Mouse (Mus musculus): ENCODE results near the gene Ggt1. TPM values are rescaled to one million over a fixed set of nuclear protein-coding genes. Genes with fewer than 3 reads are reported as not detected.

Gene Ggt1
- 12.2 TPM for polyA plus RNA-seq (2017; shearing (Covaris generic))

GRCm38 (mm10) chr10:75561071-75561654, at the start of gene Ggt1:
Ggt1 (plus strand) TSS chr10:75561604.

DNA sequence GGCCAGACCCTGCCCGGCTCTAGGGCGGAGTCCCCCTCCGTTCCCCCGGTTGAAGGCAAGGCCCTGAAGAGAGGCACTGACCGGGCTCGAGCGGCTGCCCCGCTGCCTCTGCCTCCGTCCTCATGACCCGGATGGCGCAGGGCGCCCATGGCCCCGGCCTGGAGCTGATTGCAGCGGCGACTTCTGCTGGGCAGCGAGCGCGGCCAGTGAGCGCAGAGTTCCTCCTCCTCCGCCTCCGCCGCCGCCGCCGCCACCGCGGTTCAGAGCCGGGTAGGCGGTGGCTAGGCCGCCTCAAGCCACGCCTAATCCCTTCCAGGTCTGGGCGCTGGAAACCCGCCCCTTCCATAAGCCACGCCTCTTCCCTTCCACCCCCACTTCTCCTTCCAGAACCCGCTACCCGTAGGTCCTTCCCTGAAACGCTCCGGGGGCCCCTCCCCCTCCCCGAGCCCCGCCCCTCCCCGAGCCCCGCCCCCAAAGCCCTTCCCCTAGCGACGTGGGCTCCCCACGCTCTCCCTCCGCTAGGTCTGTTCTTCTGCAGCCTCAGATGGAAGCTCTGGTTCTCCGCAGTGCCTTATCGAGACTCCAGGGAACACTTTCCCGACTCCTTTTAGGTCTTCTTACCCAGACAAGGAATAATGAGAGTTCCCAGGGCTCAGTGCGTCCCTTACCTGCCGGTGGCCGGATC, 44.2 kb upstream of the Ggt1 start, which contains the start of gene Snrpd3:
Gene Snrpd3, plus strand, starts transcription at position 479 of the 685 bp plus-strand sequence.

GRCm38 (mm10) chr10:75517758-75518143, 43.7 kb upstream of the Ggt1 start, which contains the start of gene Gucd1:
Gucd1 (minus strand) TSS chr10:75517972.

GRCm38 (mm10) chr10:75559676-75560548, 1.5 kb upstream of the Ggt1 start, which contains the start of gene Lrrc75b:
Lrrc75b (minus strand) TSS chr10:75560330.

GRCm38 (mm10) chr10:75589129-75589528, 27.7 kb downstream of the Ggt1 start, which contains the start of gene Ggt5:
Ggt5 (plus strand) TSS chr10:75589340.

Other genes with a start within 250 kb of the Ggt1 start
- 18.2 TPM for gene Adora2a, start 244.7 kb upstream of the Ggt1 start, polyA plus RNA-seq (2017; shearing (Covaris generic))
- 0.14 TPM for gene Upb1, start 160.5 kb upstream of the Ggt1 start, polyA plus RNA-seq (2017; shearing (Covaris generic))
- 175 TPM for gene Snrpd3, start 44.1 kb upstream of the Ggt1 start, polyA plus RNA-seq (2017; shearing (Covaris generic))
- gene Gucd1, start 43.6 kb upstream of the Ggt1 start, polyA plus RNA-seq (2017; shearing (Covaris generic)) = 21.6 TPM
- gene Lrrc75b, start 1.3 kb upstream of the Ggt1 start, polyA plus RNA-seq (2017; shearing (Covaris generic)) = 3.1 TPM
- 45.3 TPM for gene Ggt5, start 27.7 kb downstream of the Ggt1 start, polyA plus RNA-seq (2017; shearing (Covaris generic))
- 0.93 TPM for gene Susd2, start 82.4 kb downstream of the Ggt1 start, polyA plus RNA-seq (2017; shearing (Covaris generic))
- 50.0 TPM for gene Cabin1, start 202.7 kb downstream of the Ggt1 start, polyA plus RNA-seq (2017; shearing (Covaris generic))
- 32.2 TPM for gene Ddt, start 211.8 kb downstream of the Ggt1 start, polyA plus RNA-seq (2017; shearing (Covaris generic))
- not detected for gene Gm20441, start 219.3 kb downstream of the Ggt1 start, polyA plus RNA-seq (2017; shearing (Covaris generic))
- gene Gstt3, start 219.8 kb downstream of the Ggt1 start, polyA plus RNA-seq (2017; shearing (Covaris generic)) = not detected
- gene Gstt1, start 237.0 kb downstream of the Ggt1 start, polyA plus RNA-seq (2017; shearing (Covaris generic)) = not detected

Data from naive thymus-derived CD4-positive, alpha-beta T cell, adult 5 months (primary cell).